Mouse (Mus musculus) layer of hippocampus, adult 6 months (tissue): Measurements from ENCODE around the gene Gne. TPM values are rescaled to one million over a fixed set of nuclear protein-coding genes. Genes with fewer than 3 reads are reported as not detected.

ENCODE experiments used
- long read RNA-seq, 2 experiments: library from polyadenylated mRNA; unstranded; transcript quantifications; one replicate each; pipeline ENCODE4 v2.0.0; 2019 to 2020
- polyA plus RNA-seq: library from polyadenylated mRNA; unstranded; fragments of <200 nt; fragmentation: Nextera tagmentation; gene quantifications from 2 replicates; pipeline ENCODE4 v1.2.3, GENCODE M21; 2021

Gne gene
- polyA plus RNA-seq = 29.6 and 31.5 TPM in 2 replicates
- long read RNA-seq, experiment 1, transcript Gne-202 (12 exons, 2,920 nt) = major isoform, 28 of 41 reads
- long read RNA-seq, experiment 1, partial matches to known transcripts = 5 of 41 reads
- long read RNA-seq, experiment 1, other reads (novel, unspliced or antisense) = 8 of 41 reads
- long read RNA-seq, experiment 2, transcript Gne-202 (12 exons, 2,920 nt) = major isoform, 192 of 261 reads
- long read RNA-seq, experiment 2, partial matches to known transcripts = 14 of 261 reads
- long read RNA-seq, experiment 2, other reads (novel, unspliced or antisense) = 53 of 261 reads

DNA sequence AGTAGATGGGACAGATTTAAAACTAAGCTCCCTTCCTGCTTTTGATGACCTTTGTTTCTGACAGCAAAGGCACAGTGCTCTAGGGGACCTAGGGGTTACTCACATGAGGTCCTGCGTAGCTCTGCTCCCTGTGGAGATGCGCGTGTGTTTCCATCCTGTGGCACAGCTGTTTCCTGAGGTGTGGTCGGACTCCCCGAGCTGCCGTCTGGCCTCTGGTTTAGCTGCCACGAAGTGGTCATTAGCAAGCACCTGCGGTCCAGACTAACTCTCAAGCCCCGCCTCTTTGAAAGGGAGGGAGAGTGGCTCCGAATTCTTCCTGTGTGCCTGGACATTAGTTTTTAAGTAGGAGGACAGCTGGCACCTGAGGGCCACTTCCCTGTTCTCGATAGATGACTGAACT lies at the start of gene Gne:
TSS of gene Gne (minus strand) at position 233 of the 400 bp plus-strand sequence.

DNA sequence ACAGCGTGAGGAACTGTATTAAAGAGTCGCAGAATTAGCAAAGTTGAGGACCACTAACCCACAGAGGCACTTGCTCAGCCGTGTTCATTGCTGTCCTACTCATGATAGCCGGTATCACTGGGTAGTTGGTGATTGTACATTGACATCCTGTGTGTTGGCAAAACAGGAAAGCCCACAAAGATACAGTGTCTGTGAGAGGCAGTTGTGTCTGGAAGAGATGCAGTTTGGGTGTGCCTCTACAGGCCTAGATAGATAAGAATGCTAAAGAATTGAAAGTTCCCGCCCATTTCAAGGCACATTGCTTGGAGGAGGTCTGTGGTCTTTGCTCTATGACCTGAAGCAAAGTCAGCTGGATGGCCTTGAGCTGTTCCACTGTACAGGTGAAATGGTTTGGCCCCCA lies 79.9 kb downstream of the Gne start, which contains the start of gene Clta:
TSS of gene Clta (plus strand) at position 327 of the 400 bp plus-strand sequence.

Other genes with a start within 250 kb of the Gne start
- gene Olfr157, start 244.0 kb downstream of the Gne start, polyA plus RNA-seq = not detected in 2 replicates
- not detected in 2 replicates for gene Olfr155, start 232.6 kb downstream of the Gne start, polyA plus RNA-seq
- gene Reck, start 208.6 kb downstream of the Gne start, polyA plus RNA-seq = 1.6 and 2.4 TPM in 2 replicates
- 4.2 and 4.6 TPM in 2 replicates for gene Glipr2, start 126.8 kb downstream of the Gne start, polyA plus RNA-seq
- gene Ccin, start 100.7 kb downstream of the Gne start, polyA plus RNA-seq = not detected in 2 replicates
- 506 and 562 TPM in 2 replicates for gene Clta, start 79.7 kb downstream of the Gne start, polyA plus RNA-seq
- 4.8 and 5.3 TPM in 2 replicates for gene Rnf38, start 149.6 kb upstream of the Gne start, polyA plus RNA-seq
- 0.18 TPM in 2 replicates for gene Melk, start 216.7 kb upstream of the Gne start, polyA plus RNA-seq